Mouse (Mus musculus): ENCODE results near the gene Scaf4. TPM values are rescaled to one million over a fixed set of nuclear protein-coding genes. Genes with fewer than 3 reads are reported as not detected.
A peak's percentile ranks its signal among the peaks of the same experiment; 100 is the strongest.

Gene Scaf4
- polyA plus RNA-seq, 1 experiment from 2014 or later = 29.4 TPM

DNA sequence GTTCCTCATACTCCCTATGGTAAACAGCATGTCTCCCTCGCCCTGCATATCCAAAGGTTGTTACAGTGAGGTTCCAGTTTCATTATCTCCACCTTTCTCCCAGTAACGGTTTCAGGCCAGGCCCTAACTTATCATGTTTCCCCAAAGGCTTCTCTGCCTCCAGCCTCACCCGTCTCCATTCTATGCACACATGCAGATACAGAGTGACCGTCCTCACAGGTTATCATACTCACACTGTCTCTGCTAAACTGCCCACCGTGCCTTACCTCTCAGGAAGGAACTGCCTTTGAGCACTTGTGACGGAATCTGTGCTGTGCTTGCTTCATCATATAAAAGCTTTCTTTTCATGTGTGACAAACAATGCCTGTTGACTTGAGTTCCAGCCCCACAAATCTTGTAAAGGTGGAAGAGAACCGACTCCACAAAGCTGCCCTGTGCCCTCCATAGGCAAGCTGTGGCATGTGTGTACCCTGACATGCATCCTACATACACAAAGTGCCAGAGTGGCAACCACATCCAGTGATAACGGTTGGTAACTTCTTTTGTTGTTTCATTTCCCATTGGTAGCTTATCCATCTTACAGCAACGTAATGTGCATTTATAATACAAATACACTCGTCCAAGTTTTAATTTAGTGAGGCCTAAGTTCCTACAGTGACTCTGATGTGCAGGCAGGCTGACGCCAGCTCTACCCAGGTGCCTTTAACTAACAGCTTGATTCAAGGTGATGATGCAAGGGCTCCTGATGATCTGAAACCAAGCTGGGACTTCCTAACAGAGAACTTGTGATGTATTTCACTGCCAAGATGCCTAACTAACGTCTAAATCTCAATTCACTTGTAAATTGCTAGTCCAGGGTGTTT lies 70.6 kb downstream of the Scaf4 start:
- H3K36me3 ChIP-seq = no peaks in the 10 kb centered on the region
- H3K27ac ChIP-seq = no peak overlapping the region
- no peak overlapping the region for H3K9ac ChIP-seq (replicated peaks)
- H3K4me1 ChIP-seq (replicated peaks) = no peaks in the 10 kb centered on the region
- H3K9me3 ChIP-seq = no peaks in the 10 kb centered on the region
- H3K4me3 ChIP-seq (replicated peaks) = no peak overlapping the region
- no peak overlapping the region for H3K4me2 ChIP-seq (replicated peaks)
- H3K27me3 ChIP-seq = no peaks in the 10 kb centered on the region
- 81% methylated on average over 12 of the region's 12 CpGs for WGBS
- no peak for ATAC-seq

DNA sequence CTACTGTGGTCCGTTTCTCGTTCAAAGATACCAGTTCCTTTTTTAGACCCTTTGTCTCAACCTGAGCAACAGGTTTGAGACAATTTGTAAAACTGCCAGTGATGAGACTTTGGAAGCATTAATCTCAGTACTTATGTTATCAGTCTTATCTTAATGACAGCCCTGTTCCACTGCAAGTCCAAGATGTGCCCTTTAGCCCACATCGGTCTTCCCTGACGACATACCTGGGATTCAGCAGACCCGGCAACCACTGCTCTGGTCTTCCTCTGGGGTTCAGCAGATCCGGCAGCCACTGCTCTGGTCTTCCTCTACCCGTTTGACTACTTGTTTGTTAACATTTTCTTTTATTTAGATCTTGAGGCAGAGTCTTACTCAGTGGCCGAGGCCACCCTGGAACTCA lies 72.5 kb downstream of the Scaf4 start:
- ATAC-seq = no peak
- no peaks in the 10 kb centered on the region for H3K9me3 ChIP-seq
- H3K27ac ChIP-seq = no peak overlapping the region
- no peak overlapping the region for H3K4me3 ChIP-seq (replicated peaks)
- 85% methylated on average over 8 of the region's 8 CpGs for WGBS
- no peaks in the 10 kb centered on the region for H3K36me3 ChIP-seq
- no peaks in the 10 kb centered on the region for H3K27me3 ChIP-seq
- H3K4me2 ChIP-seq (replicated peaks) = no peak overlapping the region
- H3K9ac ChIP-seq (replicated peaks) = no peak overlapping the region
- no peaks in the 10 kb centered on the region for H3K4me1 ChIP-seq (replicated peaks)

DNA sequence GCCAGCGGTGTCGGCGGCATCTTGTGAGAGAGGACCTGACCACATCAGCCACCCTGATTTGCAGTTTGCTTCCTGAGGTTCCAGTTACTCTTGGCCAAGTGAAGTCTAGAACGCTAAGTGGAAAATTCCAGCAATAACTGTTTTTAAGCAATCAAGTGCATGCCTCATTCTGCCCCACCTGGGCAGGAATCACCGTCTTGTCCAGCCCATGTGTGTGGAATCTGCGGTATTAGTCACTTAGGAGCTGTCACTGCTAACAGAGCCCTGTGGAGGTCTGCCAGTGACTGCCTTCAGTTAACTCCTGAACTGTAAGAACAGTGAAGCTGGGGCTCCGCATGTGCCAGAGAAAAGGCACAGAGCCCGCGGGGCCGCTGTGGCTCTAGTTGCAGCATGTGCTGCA lies 73.6 kb downstream of the Scaf4 start:
- Histone ChIP-seq H3K36me3 (no peaks in the 10 kb centered on the region), H3K4me3 (replicated peaks) (no peak overlapping the region), H3K27me3 (no peaks in the 10 kb centered on the region), H3K4me1 (replicated peaks) (no peaks in the 10 kb centered on the region), H3K9me3 (no peaks in the 10 kb centered on the region), H3K9ac (replicated peaks) (no peak overlapping the region), H3K4me2 (replicated peaks) (no peak overlapping the region), H3K27ac (no peak overlapping the region)
- WGBS = 88% methylated on average over 10 of the region's 10 CpGs
- no peak for ATAC-seq

- H3K9me3 ChIP-seq = no peaks in the 10 kb centered on the region
- no peak overlapping the region for H3K9ac ChIP-seq (replicated peaks)
- no peak overlapping the region for H3K4me2 ChIP-seq (replicated peaks)
- no peaks in the 10 kb centered on the region for H3K4me1 ChIP-seq (replicated peaks)
- H3K27me3 ChIP-seq = no peaks in the 10 kb centered on the region
- 83% methylated on average over 3 of the region's 3 CpGs for WGBS
- H3K36me3 ChIP-seq = no peaks in the 10 kb centered on the region
- H3K4me3 ChIP-seq (replicated peaks) = no peak overlapping the region
- no peak overlapping the region for H3K27ac ChIP-seq
- no peak for ATAC-seq
These were observed 75.3 kb downstream of the Scaf4 start for GRCm38 (mm10) chr16:90208996-90209395.

DNA sequence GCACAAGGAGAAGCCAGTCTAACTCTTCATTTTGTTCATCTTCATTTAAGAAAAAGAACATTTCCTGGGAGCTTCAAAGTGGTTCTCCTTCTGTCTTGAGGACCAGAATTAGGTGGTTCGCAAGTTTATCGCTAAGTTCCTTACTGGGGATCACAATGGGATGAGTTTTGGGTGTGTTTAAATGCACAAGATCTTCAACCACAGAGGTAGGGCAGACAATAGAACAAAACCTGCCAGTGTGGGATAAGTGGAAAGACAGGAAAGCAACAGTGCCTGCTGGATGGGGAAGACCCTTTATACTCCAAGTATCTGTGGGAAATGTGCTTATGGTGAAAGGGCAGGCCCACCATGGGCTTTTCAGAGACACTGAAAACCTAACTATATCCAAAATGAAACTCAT lies 79.4 kb downstream of the Scaf4 start:
- H3K9me3 ChIP-seq = no peaks in the 10 kb centered on the region
- H3K9ac ChIP-seq (replicated peaks) = no peak overlapping the region
- H3K27ac ChIP-seq = no peak overlapping the region
- no peaks in the 10 kb centered on the region for H3K36me3 ChIP-seq
- no peak overlapping the region for H3K4me3 ChIP-seq (replicated peaks)
- WGBS = 97% methylated on average over 2 of the region's 2 CpGs
- H3K4me2 ChIP-seq (replicated peaks) = no peak overlapping the region
- ATAC-seq = no peak
- no peaks in the 10 kb centered on the region; the same call in 1 of the 2 replicates for H3K27me3 ChIP-seq
- H3K4me1 ChIP-seq (replicated peaks) = no peaks in the 10 kb centered on the region

- no peaks in the 10 kb centered on the region for H3K9me3 ChIP-seq
- no peaks in the 10 kb centered on the region for H3K36me3 ChIP-seq
- no peak overlapping the region for H3K9ac ChIP-seq (replicated peaks)
- H3K4me3 ChIP-seq (replicated peaks) = no peak overlapping the region
- H3K27me3 ChIP-seq = no peaks in the 10 kb centered on the region; the same call in 1 of the 2 replicates
- no peak overlapping the region for H3K4me2 ChIP-seq (replicated peaks)
- no peak for ATAC-seq
- H3K27ac ChIP-seq = no peak overlapping the region
- WGBS = 86% methylated on average over 6 of the region's 6 CpGs
- no peaks in the 10 kb centered on the region for H3K4me1 ChIP-seq (replicated peaks)
These were observed 80.9 kb downstream of the Scaf4 start for GRCm38 (mm10) chr16:90203226-90203962.

DNA sequence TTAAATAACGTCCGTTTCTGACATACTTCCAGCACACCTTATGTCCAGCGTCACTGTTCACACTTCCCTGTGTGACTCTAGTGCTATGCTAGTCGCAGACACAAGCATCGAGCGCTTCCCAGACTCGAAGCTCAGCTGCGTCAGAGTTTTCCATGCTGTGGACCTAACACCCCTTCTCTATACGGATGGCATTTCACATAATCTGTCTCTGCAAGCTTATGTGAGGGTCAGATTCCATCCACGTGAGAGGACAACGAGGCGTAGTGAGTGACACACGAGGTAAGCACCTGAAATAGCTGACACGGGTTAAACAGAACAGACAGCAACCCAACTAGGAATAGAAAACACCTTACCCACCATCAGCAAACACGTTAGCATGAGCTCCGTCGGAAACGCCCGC lies 82.2 kb downstream of the Scaf4 start:
- H3K27me3 ChIP-seq = no peaks in the 10 kb centered on the region; the same call in 1 of the 2 replicates
- no peak overlapping the region for H3K9ac ChIP-seq (replicated peaks)
- WGBS = 75% methylated on average over 19 of the region's 19 CpGs
- no peak overlapping the region for H3K4me2 ChIP-seq (replicated peaks)
- H3K4me1 ChIP-seq (replicated peaks) = no peaks in the 10 kb centered on the region; the same call in 1 of the 2 replicates
- ATAC-seq = no peak
- H3K36me3 ChIP-seq = no peaks in the 10 kb centered on the region
- no peak overlapping the region for H3K4me3 ChIP-seq (replicated peaks)
- H3K9me3 ChIP-seq = no peaks in the 10 kb centered on the region
- no peak overlapping the region for H3K27ac ChIP-seq

- WGBS = 90% methylated on average over 10 of the region's 10 CpGs
These were observed 85.1 kb downstream of the Scaf4 start for GRCm38 (mm10) chr16:90199174-90199573.

GRCm38 (mm10) chr16:90198626-90199025 lies 85.7 kb downstream of the Scaf4 start:
- no peaks in the 10 kb centered on the region; the same call in 1 of the 2 replicates for H3K27me3 ChIP-seq
- no peak overlapping the region for H3K9ac ChIP-seq (replicated peaks)
- no peak overlapping the region for H3K27ac ChIP-seq
- H3K4me3 ChIP-seq (replicated peaks) = no peak overlapping the region
- no peak for ATAC-seq
- no peak overlapping the region for H3K4me2 ChIP-seq (replicated peaks)
- H3K4me1 ChIP-seq (replicated peaks) = no peaks in the 10 kb centered on the region; the same call in 1 of the 2 replicates
- no peaks in the 10 kb centered on the region for H3K36me3 ChIP-seq
- WGBS = 97% methylated on average over 6 of the region's 6 CpGs
- H3K9me3 ChIP-seq = no peaks in the 10 kb centered on the region

More at GRCm38 (mm10) chr16:90199174-90199573, 85.1 kb downstream of the Scaf4 start:
- no peak overlapping the region for H3K27ac ChIP-seq
- H3K36me3 ChIP-seq = no peaks in the 10 kb centered on the region
- H3K4me1 ChIP-seq (replicated peaks) = no peaks in the 10 kb centered on the region; the same call in 1 of the 2 replicates
- no peak for ATAC-seq
- no peak overlapping the region for H3K4me3 ChIP-seq (replicated peaks)
- H3K9me3 ChIP-seq = no peaks in the 10 kb centered on the region
- H3K27me3 ChIP-seq = no peaks in the 10 kb centered on the region; the same call in 1 of the 2 replicates
- H3K9ac ChIP-seq (replicated peaks) = no peak overlapping the region
- no peak overlapping the region for H3K4me2 ChIP-seq (replicated peaks)

GRCm38 (mm10) chr16:90197337-90197973 lies 86.8 kb downstream of the Scaf4 start:
- 3% methylated on average over 22 of the region's 22 CpGs for WGBS
- Histone ChIP-seq H3K27ac (no peak overlapping the region), H3K4me3 (replicated peaks) (peak overlapping the region; percentile 44), H3K4me1 (replicated peaks) (no peaks in the 10 kb centered on the region; the same call in 1 of the 2 replicates), H3K9ac (replicated peaks) (peak overlapping the region; percentile 64), H3K9me3 (no peaks in the 10 kb centered on the region), H3K36me3 (no peaks in the 10 kb centered on the region), H3K4me2 (replicated peaks) (peak overlapping the region; percentile 58), H3K27me3 (no peaks in the 10 kb centered on the region; the same call in 1 of the 2 replicates)
- ATAC-seq = peak; percentile 94

DNA sequence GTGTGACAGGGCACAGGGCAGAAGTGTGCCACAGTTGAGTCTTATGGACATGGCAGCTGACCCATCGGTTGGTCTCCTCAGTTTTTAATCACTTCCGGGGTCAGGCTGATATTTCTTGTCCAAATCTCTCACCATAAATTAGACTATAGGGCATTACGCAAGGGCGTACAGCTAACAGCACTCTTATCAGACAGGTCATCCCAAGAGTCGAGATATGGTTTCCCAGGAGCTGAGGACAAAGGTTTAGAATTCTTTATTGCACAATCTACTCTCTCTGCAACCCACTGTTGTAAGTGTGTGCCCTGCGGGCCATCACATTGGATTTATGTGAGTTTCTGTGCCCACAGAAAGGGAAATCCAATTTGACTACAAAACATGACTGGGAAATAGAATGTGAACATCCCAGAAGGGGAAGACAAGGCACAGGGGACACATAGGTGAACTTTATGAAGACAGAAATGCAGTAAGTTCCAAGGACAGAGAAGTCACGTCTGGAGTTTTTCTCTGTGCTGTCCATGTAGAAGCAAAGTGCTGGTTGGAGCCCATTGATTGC lies 87.5 kb downstream of the Scaf4 start:
- peak overlapping the region; percentile 58; the same call in 1 of the 2 replicates for H3K4me2 ChIP-seq (replicated peaks)

More for the DNA sequence above, 87.5 kb downstream of the Scaf4 start:
- H3K9ac ChIP-seq (replicated peaks) = no peak overlapping the region
- H3K4me3 ChIP-seq (replicated peaks) = no peak overlapping the region
- H3K9me3 ChIP-seq = no peaks in the 10 kb centered on the region
- ATAC-seq = no peak
- 91% methylated on average over 7 of the region's 7 CpGs for WGBS
- H3K36me3 ChIP-seq = no peaks in the 10 kb centered on the region
- H3K4me1 ChIP-seq (replicated peaks) = no peaks in the 10 kb centered on the region; the same call in 1 of the 2 replicates
- no peaks in the 10 kb centered on the region; the same call in 1 of the 2 replicates for H3K27me3 ChIP-seq
- no peak overlapping the region for H3K27ac ChIP-seq
